Mouse (Mus musculus) 3134 (cell line): ENCODE data around the gene Ttll10.

ENCODE experiments used
- DNase-seq: peaks from one replicate; pipeline ENCODE4 v3.0.0-alpha.2; 2011; ENCODE audit warnings: low spot score; ENCODE audit not compliant: insufficient read length; ENCODE audit errors: extremely low read depth

Gene Ttll10

DNA sequence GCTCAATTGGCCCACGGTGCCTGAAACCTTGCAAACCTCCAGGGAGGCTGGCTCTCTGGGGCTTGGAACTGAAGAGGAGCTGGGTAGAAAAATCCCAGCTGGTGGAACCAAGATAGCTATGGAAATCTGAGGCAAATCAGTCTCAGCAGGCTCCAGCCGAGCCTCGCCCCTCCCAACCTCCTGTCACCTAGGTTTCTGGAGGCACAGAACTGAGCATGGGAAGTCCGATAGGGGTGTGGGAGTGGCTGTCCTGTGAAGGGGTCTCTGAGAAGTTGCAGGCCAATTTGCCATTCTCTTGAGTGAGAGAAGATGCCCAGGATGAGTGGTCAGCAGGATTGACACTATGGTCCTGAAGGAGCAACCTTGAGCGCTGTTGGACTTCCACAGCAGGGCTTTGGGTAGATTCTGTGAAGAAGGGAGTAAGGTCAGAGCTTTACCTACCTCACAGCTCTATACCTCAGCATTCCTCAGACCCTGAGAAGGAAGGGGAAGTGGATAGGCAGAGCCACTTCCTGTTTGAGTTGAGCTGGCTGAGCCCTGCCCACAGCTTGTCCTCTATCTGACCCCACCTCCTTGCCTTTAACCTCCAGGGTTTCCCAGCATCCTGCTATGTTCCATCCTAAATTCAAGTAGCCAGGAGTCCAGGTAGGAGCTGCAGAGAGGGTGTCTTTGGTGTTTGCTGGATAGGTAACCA, 8.2 kb upstream of the Ttll10 start:
- DNase-seq = no peak

DNA sequence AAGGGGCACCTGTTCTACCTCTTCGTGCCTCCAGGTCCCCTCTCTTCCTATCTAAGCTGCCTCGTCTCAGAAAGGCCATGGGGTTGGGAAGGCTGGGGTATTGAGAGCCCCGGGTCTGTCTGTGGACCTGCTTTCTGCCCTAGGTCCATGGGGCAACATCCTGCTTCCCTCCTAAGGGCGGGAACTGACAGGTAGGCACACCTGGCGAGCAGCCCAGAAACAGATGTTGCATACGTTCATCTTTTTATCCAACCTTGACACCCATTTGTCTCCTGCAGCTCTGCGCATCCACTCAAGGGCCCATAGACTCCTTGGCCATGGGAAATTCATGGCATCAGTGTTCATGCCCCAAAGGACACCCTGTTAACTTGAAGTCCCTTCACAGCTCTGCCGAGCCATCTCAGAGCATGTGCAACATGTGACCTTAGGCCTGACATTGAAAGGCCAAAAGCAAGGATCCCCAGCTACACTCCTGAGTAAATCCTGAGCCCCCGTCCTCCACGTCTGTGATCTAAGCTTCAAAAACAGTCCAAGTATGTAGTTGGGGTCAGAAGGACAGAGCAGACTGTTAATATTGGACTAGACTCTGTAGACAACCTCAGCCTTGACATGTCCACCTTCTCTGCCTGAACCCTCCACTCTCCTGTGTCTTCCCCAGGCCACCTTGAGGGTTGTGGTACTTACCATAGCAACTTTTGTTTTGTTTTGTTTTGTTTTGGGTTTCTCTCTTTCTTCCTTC, 6.1 kb upstream of the Ttll10 start:
- no peak for DNase-seq

DNA sequence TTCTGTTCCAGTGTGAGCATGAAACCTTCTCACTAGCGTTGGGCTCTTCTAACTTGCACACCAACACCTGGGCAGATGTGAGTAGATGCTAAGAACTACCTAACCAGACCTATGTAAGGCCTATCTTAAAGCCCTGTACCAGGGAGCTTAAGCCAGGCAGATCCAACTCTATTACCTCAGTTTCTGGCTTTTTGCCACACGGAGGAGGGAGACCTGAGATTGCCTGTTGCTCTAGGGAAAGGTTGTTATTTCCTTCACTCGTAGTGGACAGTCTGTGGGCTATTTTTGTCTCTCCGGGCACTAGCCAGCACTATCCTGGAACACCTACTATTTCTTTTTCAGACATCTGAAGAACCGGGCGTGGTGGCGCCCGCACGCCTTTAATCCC, 5.3 kb upstream of the Ttll10 start:
- DNase-seq = no peak

GRCm38 (mm10) chr4:156063861-156064509, 4.8 kb upstream of the Ttll10 start:
- no peak for DNase-seq

DNA sequence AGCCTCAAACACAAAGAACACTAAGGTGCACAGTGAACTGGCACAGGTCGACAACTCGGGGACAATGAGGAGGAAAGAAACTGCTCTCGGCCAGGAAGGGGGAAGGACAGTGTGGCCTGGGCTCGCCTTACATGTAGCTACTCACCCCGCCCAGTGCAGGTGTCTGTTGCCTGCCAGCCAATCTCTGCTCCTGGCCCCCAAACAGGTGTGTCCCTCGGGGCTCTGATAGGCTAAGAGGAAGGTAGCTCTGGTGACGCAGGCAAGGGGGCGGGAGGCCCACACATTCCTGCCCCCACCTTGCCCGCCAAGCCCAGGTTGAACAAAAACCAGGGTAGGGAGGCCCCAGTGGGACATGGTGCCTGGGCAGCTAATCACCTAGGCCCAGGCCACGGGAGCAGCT, 499 bp upstream of the Ttll10 start:
- DNase-seq = no peak

GRCm38 (mm10) chr4:156058826-156059225, 388 bp downstream of the Ttll10 start:
- DNase-seq = no peak

- DNase-seq = no peak
These were observed 1.5 kb downstream of the Ttll10 start for GRCm38 (mm10) chr4:156057702-156058101.

GRCm38 (mm10) chr4:156055173-156055572, 4.0 kb downstream of the Ttll10 start:
- no peak for DNase-seq

DNA sequence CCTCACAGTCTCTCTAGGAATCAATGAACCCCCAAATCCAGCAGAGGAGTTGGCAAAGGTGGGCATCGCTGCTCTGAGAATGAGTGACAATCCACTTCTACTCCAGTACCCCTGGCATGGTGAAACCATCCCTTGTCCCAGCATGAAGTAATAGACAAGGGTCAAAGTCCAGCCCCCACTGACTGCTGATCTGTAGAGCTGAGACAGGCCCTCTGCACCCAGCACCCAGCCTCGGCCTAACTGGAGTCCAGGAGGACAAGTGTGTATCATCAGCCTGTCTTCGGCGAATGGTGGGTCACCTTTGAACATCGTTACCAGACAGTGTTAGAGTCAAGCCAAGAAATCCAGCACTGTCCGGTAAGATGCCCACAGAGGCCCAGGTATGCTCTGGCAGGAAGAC, 4.6 kb downstream of the Ttll10 start:
- DNase-seq = no peak

DNA sequence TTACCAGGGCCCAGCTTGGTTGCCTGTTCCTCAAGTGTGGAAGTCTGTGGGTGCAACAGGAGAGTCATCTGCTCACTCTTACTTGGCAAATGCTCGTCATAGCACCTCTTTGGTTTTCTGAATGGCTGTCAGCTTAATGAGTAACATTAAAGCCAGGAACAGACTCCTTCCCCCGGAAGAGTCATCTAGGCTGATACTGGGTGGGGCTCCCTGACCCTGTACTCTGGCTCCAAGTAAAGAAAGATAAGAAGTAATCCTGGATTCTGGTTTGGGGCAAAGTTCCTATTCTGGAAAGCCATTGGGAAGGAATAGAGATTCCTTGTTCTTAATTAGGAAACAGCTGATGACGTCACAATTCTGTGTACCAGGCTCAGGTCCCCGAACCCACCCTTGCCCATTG, 5.1 kb downstream of the Ttll10 start:
- no peak for DNase-seq

DNA sequence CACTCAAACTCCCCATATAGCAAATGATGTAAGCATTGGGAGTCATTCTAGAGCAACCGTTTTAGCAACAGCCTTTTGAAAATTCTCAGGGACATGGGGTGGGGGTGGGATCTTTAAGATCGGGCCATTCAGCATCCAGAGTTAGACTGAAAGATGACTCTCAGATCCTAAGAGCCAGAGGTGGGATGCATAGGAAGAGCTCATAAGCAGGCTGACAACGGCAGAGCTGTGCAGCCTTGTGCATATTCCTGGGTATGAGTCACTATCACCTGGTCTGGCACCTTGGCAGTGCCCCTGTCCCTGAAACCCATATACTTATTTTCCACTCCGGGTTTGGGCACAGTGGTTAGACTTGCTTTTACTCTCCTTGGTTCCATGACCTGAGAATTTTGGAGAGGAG, 6.1 kb downstream of the Ttll10 start:
- DNase-seq = no peak

DNA sequence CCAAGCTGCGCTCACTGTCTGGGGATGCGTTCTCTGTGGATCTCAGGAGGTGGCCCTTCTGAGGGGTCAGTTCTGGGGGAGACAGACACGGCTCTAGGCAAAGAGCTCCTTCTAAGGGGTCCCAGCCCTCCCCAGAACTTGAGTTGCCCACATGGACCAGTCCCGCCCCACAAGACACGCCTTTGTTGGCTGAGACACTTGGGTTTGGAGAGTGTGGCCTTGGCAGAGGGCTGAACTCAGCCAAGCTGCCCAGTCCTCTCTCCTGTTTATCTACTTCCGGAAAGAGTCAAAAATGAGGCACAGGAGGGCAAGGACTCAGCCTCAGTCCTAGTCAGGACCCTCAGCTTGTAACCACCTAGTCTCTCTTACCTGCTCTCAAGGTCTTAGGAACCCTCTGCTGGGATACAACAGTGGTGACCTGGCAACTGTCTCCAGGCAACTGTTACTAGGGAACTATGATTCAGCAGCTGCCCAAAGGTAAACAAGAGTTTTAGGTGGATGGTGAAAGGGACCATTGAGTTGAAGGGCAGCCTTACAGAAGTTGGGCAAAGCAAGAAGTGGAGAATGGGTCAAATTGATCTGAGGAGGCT, 8.7 kb downstream of the Ttll10 start:
- DNase-seq = no peak

DNA sequence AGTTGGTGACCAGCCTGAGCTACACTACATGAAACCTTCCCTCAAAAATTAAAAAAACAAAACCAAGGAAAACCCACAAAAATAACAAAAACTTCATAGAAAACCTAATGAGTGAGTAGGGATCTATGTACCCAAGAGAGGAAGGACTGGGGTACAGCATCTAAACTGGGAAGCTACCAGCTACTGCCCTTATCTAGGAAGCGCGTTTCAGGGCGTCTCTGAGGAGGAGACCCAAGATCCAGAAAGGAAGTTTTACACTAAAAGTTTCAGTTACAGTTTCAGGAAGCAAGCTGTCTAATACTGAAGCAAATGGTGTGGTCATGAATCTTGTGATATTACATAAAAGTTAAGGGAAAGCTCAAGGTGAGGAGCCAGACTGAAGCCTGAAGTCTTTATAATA, 9.4 kb downstream of the Ttll10 start:
- DNase-seq = no peak

DNA sequence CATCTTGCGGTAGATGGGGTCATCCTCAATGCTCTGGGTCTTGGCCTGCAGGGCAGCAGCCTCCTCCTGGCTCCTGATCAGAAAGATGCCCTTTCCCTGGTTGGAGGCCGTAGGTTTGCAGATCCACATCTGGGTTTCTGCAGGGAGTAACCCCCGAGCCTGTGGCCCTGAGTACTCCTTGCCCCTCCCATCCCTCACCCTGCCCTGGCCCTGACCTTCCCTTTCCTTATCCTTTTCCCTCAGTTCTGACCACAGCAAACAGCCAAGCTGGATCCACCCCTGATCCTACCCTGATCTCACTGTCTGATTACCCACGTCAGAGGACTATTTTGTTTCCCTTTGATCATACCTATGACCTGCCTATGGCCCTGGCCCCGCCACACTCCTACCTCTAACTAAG, 14.5 kb downstream of the Ttll10 start:
- DNase-seq = no peak

DNA sequence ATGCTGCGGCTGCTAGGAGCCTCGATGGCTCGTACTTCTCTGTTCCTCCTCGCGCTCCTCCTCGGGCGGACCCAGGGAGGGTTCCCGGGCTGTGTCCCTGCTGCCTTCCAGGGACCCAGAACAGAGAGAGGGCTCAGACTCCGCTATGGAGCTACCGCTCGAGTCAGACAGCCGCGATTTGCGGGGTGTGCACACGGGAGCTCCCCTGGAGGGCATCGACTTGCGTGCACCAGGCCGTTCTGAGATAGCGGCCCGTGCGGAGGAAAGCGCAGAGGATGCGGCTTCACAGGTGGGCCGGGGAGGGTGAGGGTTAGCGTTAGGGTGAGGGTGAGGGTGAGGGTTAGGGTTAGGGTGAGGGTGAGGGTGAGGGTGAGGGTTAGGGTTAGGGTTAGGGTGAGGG, 24.3 kb downstream of the Ttll10 start:
- DNase-seq = no peak

- DNase-seq = no peak
These were observed 24.9 kb downstream of the Ttll10 start for GRCm38 (mm10) chr4:156034301-156034700.

DNA sequence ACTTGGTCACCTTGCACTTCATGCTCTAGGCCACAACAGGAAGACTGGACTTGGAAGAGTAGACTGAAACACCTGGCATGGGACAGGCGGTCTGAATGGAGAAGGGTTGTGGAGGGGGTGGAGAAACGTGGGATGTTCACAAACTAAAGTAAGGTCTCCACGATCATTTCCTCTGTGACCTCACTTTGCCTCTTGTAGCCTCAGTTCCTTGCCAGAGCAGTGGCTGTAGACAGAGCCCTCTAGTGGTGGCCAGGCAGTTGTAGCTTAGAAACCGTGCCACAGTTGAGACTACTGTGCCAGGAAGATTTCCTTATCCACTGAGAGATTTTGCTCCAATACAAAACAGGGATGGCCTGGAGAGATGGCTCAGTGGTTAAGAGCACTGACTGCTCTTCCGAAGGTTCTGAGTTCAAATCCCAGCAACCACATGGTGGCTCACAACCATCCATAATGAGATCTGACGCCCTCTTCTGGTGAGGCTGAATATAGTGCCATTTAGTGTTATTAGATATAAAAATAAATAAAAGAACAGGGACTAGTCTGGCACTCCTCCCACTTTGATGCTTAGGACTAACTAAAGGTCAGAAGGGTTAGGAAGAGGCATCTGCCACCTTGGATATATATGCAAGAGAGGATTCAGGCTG, 25.6 kb downstream of the Ttll10 start:
- DNase-seq = peak; percentile 30

- no peak for DNase-seq
These were observed 26.4 kb downstream of the Ttll10 start for GRCm38 (mm10) chr4:156032856-156033255.

GRCm38 (mm10) chr4:156031593-156032391, 27.4 kb downstream of the Ttll10 start:
- peak; percentile 59 for DNase-seq

GRCm38 (mm10) chr4:156031255-156031592, 28.0 kb downstream of the Ttll10 start:
- no peak for DNase-seq
